Mouse (Mus musculus) MEL (cell line): ENCODE results near the gene Brox. TPM values are rescaled to one million over a fixed set of nuclear protein-coding genes. Genes with fewer than 3 reads are reported as not detected.

Source experiments
- DNase-seq: peaks from one replicate; pipeline ENCODE4 v3.0.0; 2011; ENCODE audit warnings: low read depth, low spot score
- H3K27ac ChIP-seq: 2 replicates; pipeline ENCODE4 v1.5.1; 2012; ENCODE audit warnings: low read depth, mild to moderate bottlenecking, control low read depth, low read length, moderate library complexity; ENCODE audit not compliant: control insufficient read depth
- H3K27me3 ChIP-seq, 2 experiments: fragments of 150-350 bp in 1 of 2; sonication (generic) in 1 of 2; 2 replicates each; pipeline ENCODE4 v1.6.1; 2012; ENCODE audit warnings: low read length in 2 of 2, mild to moderate bottlenecking in 2 of 2, improper control_type of control experiment in 1 of 2, moderate library complexity in 1 of 2; ENCODE audit not compliant: insufficient read depth in 2 of 2, control insufficient read depth in 1 of 2
- H3K36me3 ChIP-seq, 2 experiments: 2 replicates each; pipeline ENCODE4 v1.6.1; 2012 to 2014; ENCODE audit warnings: low read length in 2 of 2, improper control_type of control experiment in 1 of 2, inconsistent platforms in 1 of 2, mild to moderate bottlenecking in 1 of 2; ENCODE audit not compliant: insufficient read depth in 2 of 2, control insufficient read depth in 1 of 2
- H3K4me1 ChIP-seq, 2 experiments: fragments of 150-350 bp in 1 of 2; sonication (generic) in 1 of 2; 2 replicates each; pipeline ENCODE4 v1.6.1; 2012; ENCODE audit warnings: low read length in 2 of 2, improper control_type of control experiment in 1 of 2, mild to moderate bottlenecking in 1 of 2; ENCODE audit not compliant: insufficient read depth in 2 of 2, control insufficient read depth in 1 of 2
- H3K4me3 ChIP-seq, 2 experiments: fragments of 150-350 bp in 1 of 2; sonication (generic) in 1 of 2; 2 replicates each; pipeline ENCODE4 v1.5.1; 2012; ENCODE audit warnings: low read depth in 2 of 2, low read length in 2 of 2, mild to moderate bottlenecking in 2 of 2, moderate library complexity in 2 of 2, control low read depth in 1 of 2, improper control_type of control experiment in 1 of 2; ENCODE audit not compliant: control insufficient read depth in 1 of 2, insufficient read depth in 1 of 2
- H3K79me2 ChIP-seq: 2 replicates; pipeline ENCODE4 v1.6.1; 2012; ENCODE audit warnings: mild to moderate bottlenecking, low read length, moderate library complexity; ENCODE audit not compliant: control insufficient read depth, poor library complexity, insufficient read depth
- H3K9ac ChIP-seq: 2 replicates; pipeline ENCODE4 v1.6.1; 2012; ENCODE audit warnings: low read depth, mild to moderate bottlenecking, control low read depth, low read length, moderate library complexity; ENCODE audit not compliant: control insufficient read depth, poor library complexity, severe bottlenecking
- H3K9me3 ChIP-seq: fragments of 150-350 bp; sonication (generic); replicated peaks from 2 replicates; pipeline ENCODE4 v1.6.1; 2012; ENCODE audit warnings: mild to moderate bottlenecking, low read length, improper control_type of control experiment, moderate library complexity; ENCODE audit not compliant: insufficient read depth
- CTCF ChIP-seq, 3 experiments: IDR thresholded peaks in 2 of 3; conservative IDR thresholded peaks in 1 of 3; 2 replicates each; pipeline ENCODE4 v1.5.1; 2011 to 2012; ENCODE audit warnings: low read length in 3 of 3, low read depth in 2 of 3, mild to moderate bottlenecking in 2 of 3, improper control_type of control experiment in 1 of 3, inconsistent platforms in 1 of 3, mixed read lengths in 1 of 3, moderate library complexity in 1 of 3; ENCODE audit not compliant: control insufficient read depth in 1 of 3, insufficient read depth in 1 of 3, poor library complexity in 1 of 3, severe bottlenecking in 1 of 3
- E2F4 ChIP-seq: IDR thresholded peaks from 2 replicates; pipeline ENCODE4 v1.6.1; 2011; ENCODE audit warnings: low read depth, low read length, improper control_type of control experiment, borderline replicate concordance
- EP300 ChIP-seq, 2 experiments: IDR thresholded peaks; 2 replicates each; pipeline ENCODE4 v1.6.1; 2011; ENCODE audit warnings: improper control_type of control experiment in 2 of 2, low read length in 2 of 2, low read depth in 1 of 2, mild to moderate bottlenecking in 1 of 2
- ETS1 ChIP-seq: IDR thresholded peaks from 2 replicates; pipeline ENCODE4 v1.6.1; 2012; ENCODE audit warnings: low read depth, mild to moderate bottlenecking, inconsistent platforms, low read length, improper control_type of control experiment, moderate library complexity
- GABPA ChIP-seq: IDR thresholded peaks from 2 replicates; pipeline ENCODE4 v1.6.1; 2012; ENCODE audit warnings: low read depth, mild to moderate bottlenecking, inconsistent platforms, low read length, improper control_type of control experiment, moderate library complexity
- HCFC1 ChIP-seq: IDR thresholded peaks from 2 replicates; pipeline ENCODE4 v1.6.1; 2012; ENCODE audit warnings: low read depth, mild to moderate bottlenecking, inconsistent platforms, low read length, improper control_type of control experiment, moderate library complexity
- JUND ChIP-seq: IDR thresholded peaks from 2 replicates; pipeline ENCODE4 v1.6.1; 2011; ENCODE audit warnings: low read depth, mild to moderate bottlenecking, improper control_type of control experiment, low read length
- KAT2A ChIP-seq: conservative IDR thresholded peaks from 2 replicates; pipeline ENCODE4 v1.6.1; 2012; ENCODE audit warnings: low read depth, low read length, improper control_type of control experiment, inconsistent platforms
- MAFK ChIP-seq: IDR thresholded peaks from 2 replicates; pipeline ENCODE4 v1.6.1; 2011; ENCODE audit warnings: low read depth, mild to moderate bottlenecking, low read length, improper control_type of control experiment, borderline replicate concordance
- MAX ChIP-seq: IDR thresholded peaks from 2 replicates; pipeline ENCODE4 v1.6.1; 2011; ENCODE audit warnings: low read length, improper control_type of control experiment
- MAZ ChIP-seq: IDR thresholded peaks from 2 replicates; pipeline ENCODE4 v1.6.1; 2012; ENCODE audit warnings: low read depth, mild to moderate bottlenecking, inconsistent platforms, low read length, improper control_type of control experiment
- MEF2A ChIP-seq: IDR thresholded peaks from 2 replicates; pipeline ENCODE4 v1.6.1; 2014; ENCODE audit warnings: low read depth, mild to moderate bottlenecking, inconsistent platforms, low read length, improper control_type of control experiment; ENCODE audit not compliant: poor library complexity, insufficient replicate concordance, severe bottlenecking; ENCODE audit errors: extremely low read depth
- MXI1 ChIP-seq: IDR thresholded peaks from 2 replicates; pipeline ENCODE4 v1.6.1; 2011; ENCODE audit warnings: mild to moderate bottlenecking, low read depth, low read length, improper control_type of control experiment
- MYC ChIP-seq: IDR thresholded peaks from 2 replicates; pipeline ENCODE4 v1.6.1; 2011; ENCODE audit warnings: low read depth, mild to moderate bottlenecking, low read length, improper control_type of control experiment, moderate library complexity
- SMC3 ChIP-seq: IDR thresholded peaks from 2 replicates; pipeline ENCODE4 v1.6.1; 2011; ENCODE audit warnings: low read depth, low read length, improper control_type of control experiment
- TAL1 ChIP-seq: IDR thresholded peaks from 2 replicates; pipeline ENCODE4 v1.6.1; 2012; ENCODE audit warnings: mild to moderate bottlenecking, inconsistent platforms, low read length, moderate library complexity, mixed read lengths
- USF1 ChIP-seq: IDR thresholded peaks from 2 replicates; pipeline ENCODE4 v1.6.1; 2014; ENCODE audit warnings: low read depth, mild to moderate bottlenecking, inconsistent platforms, low read length, improper control_type of control experiment, moderate library complexity
- USF2 ChIP-seq, 2 experiments: IDR thresholded peaks; 2 replicates each; pipeline ENCODE4 v1.6.1; 2011 to 2012; ENCODE audit warnings: improper control_type of control experiment in 2 of 2, low read length in 2 of 2, borderline replicate concordance in 1 of 2, inconsistent platforms in 1 of 2, low read depth in 1 of 2, mild to moderate bottlenecking in 1 of 2; ENCODE audit not compliant: insufficient read depth in 1 of 2
- ZC3H11A ChIP-seq: IDR thresholded peaks from 2 replicates; pipeline ENCODE4 v1.6.1; 2012; ENCODE audit warnings: low read depth, mild to moderate bottlenecking, inconsistent platforms, low read length, improper control_type of control experiment
- ZNF384 ChIP-seq: IDR thresholded peaks from 2 replicates; pipeline ENCODE4 v1.6.1; 2012; ENCODE audit warnings: low read depth, mild to moderate bottlenecking, inconsistent platforms, low read length, improper control_type of control experiment
- polyA plus RNA-seq, 2 experiments: library from polyadenylated mRNA; stranded (reverse) in 1 of 2; unstranded in 1 of 2; fragments of >175 nt in 1 of 2; fragments of >200 nt in 1 of 2; gene quantifications; 2 replicates each; pipeline versions ENCODE4 v1.2.1 to v1.2.4; 2012; ENCODE audit warnings: low replicate concordance in 2 of 2, low read depth in 1 of 2; ENCODE audit not compliant: insufficient read length in 2 of 2, insufficient read depth in 1 of 2, missing spikeins in 1 of 2
- total RNA-seq: library from RNA; depleted of rRNA; stranded (reverse); fragments of 300-350 nt; gene quantifications from 2 replicates; pipeline ENCODE4 v1.2.3, GENCODE M21; 2012

Brox gene
- total and polyA plus RNA-seq, 3 experiments: 25.4 to 145 (median 28.4) TPM

- Histone ChIP-seq H3K27me3 (no peaks in the 10 kb centered on the region), H3K27ac (no peak overlapping the region; the same call in 1 of the 2 replicates), H3K9ac (peak overlapping the region; percentile 67), H3K79me2 (peaks cover 4% of the 10 kb centered on the region), H3K4me3 (peak overlapping the region; percentile 90 to 92), H3K4me1 (peaks cover 0 to 5% of the 10 kb centered on the region in 2 experiments; a peak in 1 of 4 replicates), H3K9me3 (no peaks in the 10 kb centered on the region), H3K36me3 (peaks cover 2% of the 10 kb centered on the region in 2 experiments; a peak in 2 of 4 replicates)
- DNase-seq: no peak
- TF ChIP-seq HCFC1 (no peak), USF2 (IDR thresholded peaks at IDR 0.05; ENCODE audit: borderline replicate concordance in 1 of 2, insufficient read depth in 1 of 2, low read depth in 1 of 2, low read length in 2 of 2) (no peak), JUND (no peak), KAT2A (no peak), MAZ (no peak), ZNF384 (no peak), USF1 (no peak), MXI1 (no peak), EP300 (IDR thresholded peaks at IDR 0.05; ENCODE audit: low read depth in 1 of 2, low read length in 2 of 2) (no peak), TAL1 (no peak), CTCF (IDR thresholded peaks at IDR 0.05 in 2 of 3, conservative IDR thresholded peaks at IDR 0.05 in 1 of 3; ENCODE audit: control insufficient read depth in 1 of 3, insufficient read depth in 1 of 3, low read depth in 2 of 3, low read length in 3 of 3, poor library complexity in 1 of 3, severe bottlenecking in 1 of 3) (no peak), MEF2A (no peak), E2F4 (no peak), MAFK (no peak), MYC (no peak), GABPA (no peak), SMC3 (no peak), MAX (no peak), ETS1 (no peak), ZC3H11A (no peak)
Measured at GRCm38 (mm10) chr1:183345817-183346195, 48.7 kb upstream of the Brox start.
